Mouse (Mus musculus) C2C12 (cell line): ENCODE results near the gene Swi5.

Experiments
- CTCF ChIP-seq: IDR thresholded peaks from one replicate; pipeline ENCODE4 v1.5.1; 2011; ENCODE audit not compliant: control insufficient read depth, insufficient read depth, insufficient read length
- FOSL1 ChIP-seq: IDR thresholded peaks from one replicate; pipeline ENCODE4 v1.8.0; 2011; ENCODE audit warnings: mild to moderate bottlenecking, low read length; ENCODE audit not compliant: poor library complexity, insufficient read depth, severe bottlenecking
- MYOD1 ChIP-seq: IDR thresholded peaks from one replicate; pipeline ENCODE4 v1.6.1; 2011; ENCODE audit warnings: low read depth; ENCODE audit not compliant: control insufficient read depth, insufficient read length
- MYOG ChIP-seq: IDR thresholded peaks from one replicate; pipeline ENCODE4 v1.6.1; 2011; ENCODE audit not compliant: control insufficient read depth, insufficient read length; ENCODE audit errors: extremely low read depth
- USF1 ChIP-seq: IDR thresholded peaks from one replicate; pipeline ENCODE4 v1.6.1; 2011; ENCODE audit warnings: low read depth, mild to moderate bottlenecking, control low read depth, moderate library complexity

DNA sequence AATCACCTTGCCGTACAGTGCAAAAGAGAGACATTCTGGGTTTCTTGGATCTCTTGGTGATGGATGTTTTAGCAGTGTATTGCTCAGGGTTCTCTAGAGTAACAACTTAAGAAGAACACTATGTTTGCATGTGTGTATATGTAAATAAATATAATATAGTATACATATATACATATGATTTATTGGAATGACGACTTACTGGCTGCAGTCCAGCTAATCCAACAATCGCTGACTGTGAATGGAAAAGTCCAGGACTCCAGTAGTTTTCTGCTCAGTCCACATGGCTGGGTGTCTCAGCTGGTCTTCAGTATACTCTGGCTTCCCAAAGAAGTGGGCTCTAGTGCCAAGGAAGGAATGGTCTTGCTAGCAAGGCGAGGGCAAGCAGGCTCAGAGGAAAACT is 50.3 kb downstream of the Swi5 start:
- TF ChIP-seq MYOD1 (no peak), CTCF (no peak), USF1 (no peak), FOSL1 (no peak), MYOG (no peak)
